ENCODE assay signal across 8 mouse cellular contexts in the genomic region with DNA sequence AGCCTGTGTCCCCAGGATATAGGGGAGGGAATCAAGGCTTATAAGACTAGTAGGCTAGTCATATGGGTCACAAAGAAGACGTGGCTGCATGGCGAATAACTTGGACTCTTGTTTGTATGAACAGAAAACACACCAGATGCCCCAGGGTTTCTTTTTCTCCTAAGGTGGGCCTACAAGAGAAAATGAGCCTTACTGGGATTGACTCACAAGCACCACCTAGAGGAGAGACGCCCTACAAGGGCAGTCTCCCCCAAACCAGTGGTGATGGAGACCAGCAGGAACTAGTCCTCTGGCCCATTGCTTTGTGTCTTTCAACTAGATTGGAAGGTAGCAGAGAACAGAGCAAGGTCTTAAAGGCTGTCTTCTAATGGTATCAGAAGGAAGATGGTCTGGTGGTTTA. TPM values are rescaled to one million over a fixed set of nuclear protein-coding genes. Genes with fewer than 3 reads are reported as not detected.
A peak's percentile ranks its signal among the peaks of the same experiment; 100 is the strongest.
DNase-seq lines count a peak whose midpoint lies in the region; ATAC-seq and TF ChIP-seq lines count a peak whose summit lies in the region.

No protein-coding gene starts in this region.

- 52% methylated on average over 3 of the region's 3 CpGs for WGBS in lung, adult 2 months
- WGBS in embryonic facial prominence, embryonic 14.5 days: 37% methylated on average over 3 of the region's 3 CpGs

- H3K27ac ChIP-seq in gastrocnemius, adult 2 months: no peak overlapping the region
- H3K27ac ChIP-seq in embryonic facial prominence, embryonic 14.5 days (replicated peaks; ENCODE audit: low read depth, low read length): no peak overlapping the region

- H3K4me3 ChIP-seq in gastrocnemius, adult 2 months: no peak overlapping the region
- H3K4me3 ChIP-seq in lung, adult 2 months (replicated peaks; ENCODE audit: extremely low read depth, low read depth, low read length): no peak overlapping the region
- H3K4me3 ChIP-seq in embryonic facial prominence, embryonic 14.5 days (ENCODE audit: low read depth, low read length): no peak overlapping the region

- no peaks in the 10 kb centered on the region for H3K27me3 ChIP-seq in embryonic facial prominence, embryonic 14.5 days (replicated peaks; ENCODE audit: control insufficient read depth, insufficient read depth, low read length)

- no peaks in the 10 kb centered on the region for H3K9me3 ChIP-seq in embryonic facial prominence, embryonic 14.5 days (ENCODE audit: control insufficient read depth, low read length)

- H3K36me3 ChIP-seq in embryonic facial prominence, embryonic 14.5 days (ENCODE audit: control insufficient read depth, insufficient read depth, low read length): no peaks in the 10 kb centered on the region

- peak; percentile 65 for TF ChIP-seq CTCF in gastrocnemius, adult 2 months (IDR thresholded peaks at IDR 0.05)
- 0 out of 2 replicates have a peak, but pooled peaks have one; percentile 17 for TF ChIP-seq CTCF in lung, adult 2 months (IDR thresholded peaks at IDR 0.05; ENCODE audit: insufficient read depth, low read length)

- H3K4me1 ChIP-seq in lung, adult 2 months (ENCODE audit: control insufficient read depth, insufficient read depth, low read length): no peaks in the 10 kb centered on the region
- peaks cover 9% of the 10 kb centered on the region for H3K4me1 ChIP-seq in embryonic facial prominence, embryonic 14.5 days (ENCODE audit: control insufficient read depth, insufficient read depth, low read length)

- H3K4me2 ChIP-seq in embryonic facial prominence, embryonic 14.5 days (ENCODE audit: low read depth, low read length): no peak overlapping the region

- ATAC-seq in embryonic facial prominence, embryonic 14.5 days (ENCODE audit: low read depth): no peak

- H3K9ac ChIP-seq in embryonic facial prominence, embryonic 14.5 days (ENCODE audit: low read depth, low read length): no peak overlapping the region

- DNase-seq in gastrocnemius, adult 2 months: no peak
- no peak for DNase-seq in gastrocnemius, postnatal 25 days
- no peak for DNase-seq in lung, adult 2 months
- DNase-seq in lung, adult 18-20 months: no peak
- DNase-seq in adipocyte (ENCODE audit: low spot score): peak; percentile 40
- DNase-seq in embryonic facial prominence, embryonic 14.5 days (ENCODE audit: low spot score): peak; percentile 24
- DNase-seq in mesoderm, embryonic 11.5 days (ENCODE audit: low read depth, low spot score): peak; percentile 44
- DNase-seq in yolk sac, embryonic 10.5 days (ENCODE audit: low spot score): no peak

- no peak for TF ChIP-seq POLR2A in lung, adult 2 months (IDR thresholded peaks at IDR 0.05; ENCODE audit: borderline replicate concordance, extremely low read depth, low read depth, low read length)

- intact Hi-C loops in gastrocnemius, adult 2 months (cut with DNase I): loop anchor here (10.0 kb wide), 3 partner anchors 182 to 872 kb away; no protein-coding TSS in a partner anchor

RNA-seq across cellular contexts. Expression of a gene that starts 22.7 kb away (rescaled TPM):
- total RNA-seq in gastrocnemius, adult 2 months (2021): under 1 TPM in 1 of 2 experiments, not detected in 1; 0.22 TPM
- under 1 TPM; 0.24 to 0.38 TPM for total RNA-seq in gastrocnemius, postnatal 25 days (2021)
- polyA plus RNA-seq in lung, adult 2 months (2012; rRNA removed): 4.0 and 4.2 TPM in 2 replicates
- polyA plus RNA-seq in embryonic facial prominence, embryonic 14.5 days (2014; fragmentation: Nextera tagmentation; extraction: Ambion mirVana): 1.1 TPM in 2 replicates

RNA-seq across cellular contexts. Expression of a gene that starts 51.8 kb away (rescaled TPM):
- 100 to 1,000 TPM; 123 to 152 TPM for total RNA-seq in gastrocnemius, adult 2 months (2021)
- total RNA-seq in gastrocnemius, postnatal 25 days (2021): 100 to 1,000 TPM; 120 to 124 TPM
- 4.4 and 4.7 TPM in 2 replicates for polyA plus RNA-seq in lung, adult 2 months (2012; rRNA removed)
- polyA plus RNA-seq in embryonic facial prominence, embryonic 14.5 days (2014; fragmentation: Nextera tagmentation; extraction: Ambion mirVana): 107 and 109 TPM in 2 replicates

Comparison
In these comparisons a context has a peak if more than half of its experiments do, and no peak if none do; other contexts are left out.
1. DNase-seq: peak in adipocyte (single experiment), embryonic facial prominence, embryonic 14.5 days (single experiment) and mesoderm, embryonic 11.5 days (single experiment); none in gastrocnemius, adult 2 months (single experiment), gastrocnemius, postnatal 25 days (single experiment), lung, adult 2 months (single experiment), lung, adult 18-20 months (0 of 2) and yolk sac, embryonic 10.5 days (single experiment).